Mouse (Mus musculus): ENCODE measurements around the gene Slc25a47.

- peak; percentile 14; the same call in 1 of the 2 replicates for TF ChIP-seq CTCF (IDR thresholded peaks at IDR 0.05; ENCODE audit: low read depth)
- TF ChIP-seq EP300 (IDR thresholded peaks at IDR 0.05; ENCODE audit: low read depth), result no peak; the same call in none of the 2 replicates
Observed at GRCm38 (mm10) chr12:108792546-108793452, 43.0 kb upstream of the Slc25a47 start, which contains the start of gene Yy1.
